Mouse (Mus musculus) midbrain, postnatal 0 days (tissue): Measurements from ENCODE around the gene Gtpbp8. TPM values are rescaled to one million over a fixed set of nuclear protein-coding genes. Genes with fewer than 3 reads are reported as not detected.

Experiments
- ATAC-seq: fragments of 200-750 bp; cut with Nextera tagmentation; 2 replicates; pipeline ENCODE4 v1.8.0; 2017; ENCODE audit warnings: moderate number of reproducible peaks, mild to moderate bottlenecking, moderate TSS enrichment, moderate library complexity; ENCODE audit not compliant: low FRiP score
- DNase-seq: peaks from one replicate; pipeline ENCODE4 v3.0.0-alpha.2; 2015; ENCODE audit warnings: low spot score
- H3K27ac ChIP-seq: fragments of 300-500 bp; sonication (generic); 2 replicates; pipeline ENCODE4 v1.5.1; 2014; ENCODE audit warnings: low read depth, mild to moderate bottlenecking, low read length, mixed read lengths
- H3K27me3 ChIP-seq: fragments of 300-500 bp; sonication (generic); 2 replicates; pipeline ENCODE4 v1.6.1; 2014; ENCODE audit warnings: low read length, control low read depth, mixed read lengths; ENCODE audit not compliant: insufficient read depth
- H3K36me3 ChIP-seq: fragments of 300-500 bp; sonication (generic); 2 replicates; pipeline ENCODE4 v1.6.1; 2014; ENCODE audit warnings: low read length, control low read depth, mixed read lengths; ENCODE audit not compliant: insufficient read depth
- H3K4me1 ChIP-seq: fragments of 300-500 bp; sonication (generic); 2 replicates; pipeline ENCODE4 v1.6.1; 2014; ENCODE audit warnings: mild to moderate bottlenecking, control low read depth, antibody characterized with exemption, low read length, mixed read lengths; ENCODE audit not compliant: insufficient read depth
- H3K4me2 ChIP-seq: fragments of 300-500 bp; sonication (generic); 2 replicates; pipeline ENCODE4 v1.6.1; 2014; ENCODE audit warnings: low read depth, mild to moderate bottlenecking, low read length, mixed read lengths; ENCODE audit not compliant: poor library complexity, severe bottlenecking
- H3K4me3 ChIP-seq: fragments of 300-500 bp; sonication (generic); 2 replicates; pipeline ENCODE4 v1.5.1; 2014; ENCODE audit warnings: low read depth, mild to moderate bottlenecking, low read length, moderate library complexity
- H3K9ac ChIP-seq: fragments of 300-500 bp; sonication (generic); replicated peaks from 2 replicates; pipeline ENCODE4 v1.6.1; 2014; ENCODE audit warnings: mild to moderate bottlenecking, low read length, moderate library complexity, mixed read lengths; ENCODE audit not compliant: poor library complexity, severe bottlenecking
- H3K9me3 ChIP-seq: fragments of 300-500 bp; sonication (generic); 2 replicates; pipeline ENCODE4 v1.6.1; 2016; ENCODE audit warnings: low read length, control low read depth
- CTCF ChIP-seq: IDR thresholded peaks from 2 replicates; pipeline ENCODE4 v1.5.1; 2016; ENCODE audit warnings: antibody characterized with exemption, mild to moderate bottlenecking
- WGBS: fragments of 180-500 bp; shearing (Covaris S2); extraction: QIAGEN DNeasy Blood & Tissue Kit; methylation state at CpG from one replicate; pipeline ENCODE4 v1.1.7; 2014; 5-methylcytosine and 5-hydroxymethylcytosine counted together
- polyA plus RNA-seq: library from polyadenylated mRNA; unstranded; fragments of >200 nt; fragmentation: Nextera tagmentation; extraction: Ambion mirVana; gene quantifications from 2 replicates; pipeline ENCODE4 v1.2.1, GENCODE M21; 2015
- total RNA-seq: library from RNA; depleted of rRNA; stranded (reverse); fragments of >200 nt; gene quantifications from 2 replicates; pipeline ENCODE4 v1.2.3, GENCODE M21; 2014; rRNA removed

The Gtpbp8 gene
- 42.5 and 46.7 TPM in 2 replicates for total RNA-seq
- 36.6 and 38.8 TPM in 2 replicates for polyA plus RNA-seq

GRCm38 (mm10) chr16:44745866-44746562, at the start of gene Gtpbp8:
Gene Gtpbp8, minus strand, starts transcription at chr16:44746363.
- TF ChIP-seq CTCF, result no peak
- Histone ChIP-seq H3K27me3 (no peaks in the 10 kb centered on the region), H3K9me3 (no peaks in the 10 kb centered on the region), H3K4me1 (peaks cover 8% of the 10 kb centered on the region), H3K27ac (peak within 1 kb of the TSS; percentile 98), H3K9ac (peak within 1 kb of the TSS; percentile 92), H3K36me3 (peaks cover 8% of the 10 kb centered on the region; the same call in 1 of the 2 replicates), H3K4me2 (peak within 1 kb of the TSS; percentile 56), H3K4me3 (peak within 1 kb of the TSS; percentile 92)
- DNase-seq (peak; percentile 95), ATAC-seq (peak; percentile 97)
- under 1% methylated on average over 47 of the region's 47 CpGs for WGBS

- H3K4me3 ChIP-seq, result no peak overlapping the region
- no peaks in the 10 kb centered on the region for H3K36me3 ChIP-seq
- H3K4me2 ChIP-seq, result no peak overlapping the region
- H3K27ac ChIP-seq, result no peak overlapping the region
- no peak for ATAC-seq
- DNase-seq, result no peak
- TF ChIP-seq CTCF, result no peak
- no peak overlapping the region for H3K9ac ChIP-seq
- H3K4me1 ChIP-seq, result no peaks in the 10 kb centered on the region
- H3K9me3 ChIP-seq, result no peaks in the 10 kb centered on the region
- H3K27me3 ChIP-seq, result no peaks in the 10 kb centered on the region
These were observed 48.3 kb upstream of the Gtpbp8 start for GRCm38 (mm10) chr16:44794416-44794815.

- no peak for ATAC-seq
- DNase-seq, result no peak
- Histone ChIP-seq H3K4me1 (no peaks in the 10 kb centered on the region), H3K36me3 (no peaks in the 10 kb centered on the region), H3K4me3 (no peak overlapping the region), H3K27ac (no peak overlapping the region), H3K4me2 (no peak overlapping the region), H3K9ac (no peak overlapping the region), H3K9me3 (no peaks in the 10 kb centered on the region), H3K27me3 (no peaks in the 10 kb centered on the region)
- TF ChIP-seq CTCF, result no peak
- 84% methylated on average over 1 of the region's 1 CpGs for WGBS
These were observed 40.8 kb upstream of the Gtpbp8 start for GRCm38 (mm10) chr16:44786934-44787333.

GRCm38 (mm10) chr16:44780751-44781150, 34.6 kb upstream of the Gtpbp8 start:
- H3K9me3 ChIP-seq, result no peaks in the 10 kb centered on the region
- no peak overlapping the region for H3K9ac ChIP-seq
- no peaks in the 10 kb centered on the region for H3K36me3 ChIP-seq
- no peak overlapping the region for H3K4me2 ChIP-seq
- TF ChIP-seq CTCF, result no peak
- H3K4me1 ChIP-seq, result no peaks in the 10 kb centered on the region
- no peak for ATAC-seq
- H3K4me3 ChIP-seq, result no peak overlapping the region
- no peak overlapping the region for H3K27ac ChIP-seq
- DNase-seq, result no peak
- WGBS, result 67% methylated on average over 4 of the region's 4 CpGs
- no peaks in the 10 kb centered on the region for H3K27me3 ChIP-seq

- Histone ChIP-seq H3K27ac (no peak overlapping the region), H3K9me3 (no peaks in the 10 kb centered on the region), H3K27me3 (no peaks in the 10 kb centered on the region), H3K4me2 (no peak overlapping the region), H3K36me3 (no peaks in the 10 kb centered on the region), H3K4me3 (no peak overlapping the region), H3K9ac (no peak overlapping the region), H3K4me1 (no peaks in the 10 kb centered on the region)
- no peak for TF ChIP-seq CTCF
- 96% methylated on average over 5 of the region's 5 CpGs for WGBS
- DNase-seq (no peak), ATAC-seq (no peak)
These were observed 33.3 kb upstream of the Gtpbp8 start for GRCm38 (mm10) chr16:44779494-44779893.

GRCm38 (mm10) chr16:44778538-44779147, 32.5 kb upstream of the Gtpbp8 start:
- Histone ChIP-seq H3K27ac (no peak overlapping the region), H3K9ac (no peak overlapping the region), H3K4me1 (no peaks in the 10 kb centered on the region), H3K4me2 (no peak overlapping the region), H3K36me3 (no peaks in the 10 kb centered on the region), H3K27me3 (no peaks in the 10 kb centered on the region), H3K4me3 (no peak overlapping the region), H3K9me3 (no peaks in the 10 kb centered on the region)
- ATAC-seq (no peak), DNase-seq (no peak)
- WGBS, result 83% methylated on average over 17 of the region's 17 CpGs
- TF ChIP-seq CTCF, result no peak
